ENCODE assay signal across 22 mouse cellular contexts in the genomic region with DNA sequence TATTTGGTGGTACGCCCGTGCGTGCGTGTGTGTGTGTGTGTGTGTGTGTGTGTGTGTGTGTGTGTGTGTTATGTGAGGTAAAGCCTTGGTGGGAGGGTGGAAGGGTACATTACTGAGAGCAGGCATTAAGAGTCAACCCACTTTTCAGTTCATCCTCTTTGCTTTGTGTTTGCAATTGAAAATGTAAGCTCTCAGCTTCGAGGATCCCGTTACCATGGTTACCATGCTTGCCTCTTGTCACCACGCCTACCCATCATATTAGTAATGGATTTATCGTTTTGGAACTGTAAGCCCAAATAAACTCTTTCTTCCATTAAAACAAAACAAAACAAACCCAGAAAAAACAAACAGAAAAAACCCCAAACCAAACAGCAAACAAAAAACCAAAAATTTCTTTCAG. TPM values are rescaled to one million over a fixed set of nuclear protein-coding genes. Genes with fewer than 3 reads are reported as not detected.
DNase-seq lines count a peak whose midpoint lies in the region; ATAC-seq and TF ChIP-seq lines count a peak whose summit lies in the region.
"Had no signal": no experiment of that assay in that cellular context is flagged by ENCODE, and none has a peak within 500 bp of the region (broad histone marks: within the 10 kb centered on the region; RNA-seq: fewer than 3 reads in every experiment).

No protein-coding gene starts in this region.

- H3K4me3 ChIP-seq in forebrain, embryonic 16.5 days (replicated peaks; ENCODE audit: low read length): no peak overlapping the region
- no peak overlapping the region for H3K4me3 ChIP-seq in forebrain, embryonic 13.5 days
- H3K4me3 ChIP-seq in midbrain, embryonic 14.5 days (replicated peaks; ENCODE audit: low read depth, low read length): no peak overlapping the region
- no peak overlapping the region for H3K4me3 ChIP-seq in midbrain, embryonic 13.5 days (replicated peaks)
- H3K4me3 ChIP-seq: heart, embryonic 12.5 days; heart, embryonic 15.5 days; hindbrain, embryonic 10.5 days had no signal

- peak; percentile 50 for DNase-seq in midbrain, embryonic 14.5 days
- DNase-seq in brain, embryonic 14.5 days (ENCODE audit: low read depth): peak; percentile 39
- DNase-seq in right cerebral cortex, postnatal 4 days: no peak
- DNase-seq: adrenal gland, adult 2 months; adrenal gland, postnatal 14 days; cerebellum, adult 18-20 months; cerebellum, adult 9-10 months; cerebellum, postnatal 14 days; gastrocnemius, postnatal 25 days; heart, adult 18-20 months; heart, postnatal 10 days; heart, postnatal 36 days had no signal

- H3K27ac ChIP-seq in forebrain, embryonic 16.5 days (ENCODE audit: low read length): no peak overlapping the region
- H3K27ac ChIP-seq in forebrain, embryonic 13.5 days: no peak overlapping the region
- H3K27ac ChIP-seq in midbrain, embryonic 14.5 days (replicated peaks; ENCODE audit: low read depth, low read length): no peak overlapping the region
- H3K27ac ChIP-seq in midbrain, embryonic 13.5 days: no peak overlapping the region
- H3K27ac ChIP-seq: heart, embryonic 15.5 days; hindbrain, embryonic 10.5 days; hindbrain, embryonic 14.5 days had no signal

- no peak for TF ChIP-seq POLR2A in brain, embryonic 14.5 days (IDR thresholded peaks at IDR 0.05; ENCODE audit: borderline replicate concordance, extremely low read depth, insufficient read depth, insufficient read length, poor library complexity, severe bottlenecking)

- no peaks in the 10 kb centered on the region for H3K27me3 ChIP-seq in forebrain, embryonic 16.5 days (replicated peaks; ENCODE audit: control insufficient read depth, insufficient read depth, low read length)
- H3K27me3 ChIP-seq in forebrain, embryonic 13.5 days: no peaks in the 10 kb centered on the region
- H3K27me3 ChIP-seq in midbrain, embryonic 14.5 days (ENCODE audit: control insufficient read depth, insufficient read depth, low read length): no peaks in the 10 kb centered on the region
- H3K27me3 ChIP-seq in midbrain, embryonic 13.5 days: no peaks in the 10 kb centered on the region
- H3K27me3 ChIP-seq: heart, embryonic 12.5 days; heart, embryonic 15.5 days had no signal

- no peaks in the 10 kb centered on the region for H3K36me3 ChIP-seq in forebrain, embryonic 16.5 days (ENCODE audit: control insufficient read depth, insufficient read depth)
- no peaks in the 10 kb centered on the region for H3K36me3 ChIP-seq in forebrain, embryonic 13.5 days (ENCODE audit: poor library complexity, severe bottlenecking)
- no peaks in the 10 kb centered on the region for H3K36me3 ChIP-seq in midbrain, embryonic 14.5 days (ENCODE audit: control insufficient read depth, insufficient read depth, low read length)
- no peaks in the 10 kb centered on the region for H3K36me3 ChIP-seq in midbrain, embryonic 13.5 days
- H3K36me3 ChIP-seq: heart, embryonic 12.5 days; heart, embryonic 15.5 days; hindbrain, embryonic 10.5 days had no signal

- H3K4me2 ChIP-seq in forebrain, embryonic 16.5 days (ENCODE audit: low read length): no peak overlapping the region
- H3K4me2 ChIP-seq in forebrain, embryonic 13.5 days: no peak overlapping the region
- no peak overlapping the region for H3K4me2 ChIP-seq in midbrain, embryonic 14.5 days (ENCODE audit: low read length)
- no peak overlapping the region for H3K4me2 ChIP-seq in midbrain, embryonic 13.5 days (replicated peaks)
- H3K4me2 ChIP-seq: heart, embryonic 12.5 days; heart, embryonic 15.5 days; hindbrain, embryonic 14.5 days had no signal

- no peak for TF ChIP-seq CTCF in brain, embryonic 14.5 days (IDR thresholded peaks at IDR 0.05; ENCODE audit: borderline replicate concordance, extremely low read depth, insufficient read depth, insufficient read length)

- H3K9ac ChIP-seq in forebrain, embryonic 16.5 days (replicated peaks; ENCODE audit: low read depth, low read length): no peak overlapping the region
- H3K9ac ChIP-seq in forebrain, embryonic 13.5 days: no peak overlapping the region
- no peak overlapping the region for H3K9ac ChIP-seq in midbrain, embryonic 14.5 days (replicated peaks; ENCODE audit: low read length)
- H3K9ac ChIP-seq in midbrain, embryonic 13.5 days (replicated peaks): no peak overlapping the region
- H3K9ac ChIP-seq: heart, embryonic 12.5 days; heart, embryonic 15.5 days; hindbrain, embryonic 14.5 days had no signal

- whole genome bisulfite sequencing in forebrain, embryonic 16.5 days: 72% methylated on average over 8 of the region's 8 CpGs
- WGBS in forebrain, embryonic 13.5 days: 74% methylated on average over 8 of the region's 8 CpGs
- whole genome bisulfite sequencing in midbrain, embryonic 14.5 days: 72% methylated on average over 8 of the region's 8 CpGs
- WGBS in midbrain, embryonic 13.5 days: 71% methylated on average over 8 of the region's 8 CpGs

- H3K4me1 ChIP-seq in forebrain, embryonic 16.5 days (replicated peaks; ENCODE audit: control insufficient read depth, insufficient read depth, low read length): 0 out of 2 replicates have a peak, but pooled peaks cover 2% of the 10 kb centered on the region
- H3K4me1 ChIP-seq in forebrain, embryonic 13.5 days: peaks cover 9% of the 10 kb centered on the region; the same call in 1 of the 2 replicates
- H3K4me1 ChIP-seq in midbrain, embryonic 14.5 days (ENCODE audit: control insufficient read depth, insufficient read depth, low read length): peaks cover 2% of the 10 kb centered on the region; the same call in 1 of the 2 replicates
- peaks cover 6% of the 10 kb centered on the region; the same call in 1 of the 2 replicates for H3K4me1 ChIP-seq in midbrain, embryonic 13.5 days (replicated peaks)
- H3K4me1 ChIP-seq: heart, embryonic 12.5 days; heart, embryonic 15.5 days; hindbrain, embryonic 10.5 days had no signal

- no peaks in the 10 kb centered on the region for H3K9me3 ChIP-seq in forebrain, embryonic 16.5 days (ENCODE audit: control insufficient read depth, low read length)
- H3K9me3 ChIP-seq in forebrain, embryonic 13.5 days (replicated peaks): no peaks in the 10 kb centered on the region
- no peaks in the 10 kb centered on the region for H3K9me3 ChIP-seq in midbrain, embryonic 14.5 days (ENCODE audit: control insufficient read depth, low read length)
- H3K9me3 ChIP-seq in midbrain, embryonic 13.5 days: no peaks in the 10 kb centered on the region
- H3K9me3 ChIP-seq: heart, embryonic 12.5 days; heart, embryonic 15.5 days; hindbrain, embryonic 10.5 days had no signal

- 0 out of 2 replicates have a peak, but pooled peaks have one; percentile 28 for ATAC-seq in forebrain, embryonic 16.5 days
- no peak for ATAC-seq in forebrain, embryonic 13.5 days
- ATAC-seq in midbrain, embryonic 14.5 days (ENCODE audit: low FRiP score, low TSS enrichment): no peak
- ATAC-seq in midbrain, embryonic 13.5 days: no peak
- ATAC-seq: CD4-positive, CD25-positive, alpha-beta regulatory T cell, adult 4 months; intestine, postnatal 0 days had no signal

RNA-seq across cellular contexts. Expression of gene Col9a1, which starts 33.9 kb away (rescaled TPM):
- polyA plus RNA-seq in forebrain, embryonic 16.5 days (2015; fragmentation: Nextera tagmentation; extraction: Ambion mirVana): 1.0 and 3.8 TPM in 2 replicates
- polyA plus RNA-seq in forebrain, embryonic 13.5 days (2015; fragmentation: Nextera tagmentation; extraction: Ambion mirVana): 0.84 and 1.8 TPM in 2 replicates
- 0.50 and 0.86 TPM in 2 replicates for polyA plus RNA-seq in midbrain, embryonic 14.5 days (2014; fragmentation: Nextera tagmentation; extraction: Ambion mirVana)
- 0.81 and 1.1 TPM in 2 replicates for polyA plus RNA-seq in midbrain, embryonic 13.5 days (2015; fragmentation: Nextera tagmentation; extraction: Ambion mirVana)
- polyA plus RNA-seq in brain, embryonic 14.5 days (2012; rRNA removed): 1.4 and 1.5 TPM in 2 replicates
- polyA plus RNA-seq: adrenal gland, adult 2 months; C2C12; CD4-positive, CD25-positive, alpha-beta regulatory T cell, adult 4 months had no signal

RNA-seq across cellular contexts. Expression of gene Fam135a, which starts 43.4 kb away (rescaled TPM):
- polyA plus RNA-seq in forebrain, embryonic 16.5 days (2015; fragmentation: Nextera tagmentation; extraction: Ambion mirVana): 34.3 TPM in 2 replicates
- 36.7 and 38.7 TPM in 2 replicates for polyA plus RNA-seq in forebrain, embryonic 13.5 days (2015; fragmentation: Nextera tagmentation; extraction: Ambion mirVana)
- polyA plus RNA-seq in midbrain, embryonic 14.5 days (2014; fragmentation: Nextera tagmentation; extraction: Ambion mirVana): 29.5 and 35.4 TPM in 2 replicates
- polyA plus RNA-seq in midbrain, embryonic 13.5 days (2015; fragmentation: Nextera tagmentation; extraction: Ambion mirVana): 33.1 and 33.9 TPM in 2 replicates
- polyA plus RNA-seq in brain, embryonic 14.5 days (2012; rRNA removed): 41.3 and 49.5 TPM in 2 replicates
